Mouse (Mus musculus): Measurements from ENCODE around the gene Gm12184. TPM values are rescaled to one million over a fixed set of nuclear protein-coding genes. Genes with fewer than 3 reads are reported as not detected.

Gene Gm12184
- total and polyA plus RNA-seq, 2 experiments from 2014 or later = 1.8 to 2.7 TPM

GRCm38 (mm10) chr11:48833078-48833730 is 6.7 kb upstream of the Gm12184 start:
- ATAC-seq (ENCODE audit: insufficient read depth, low read depth) (no peak), DNase-seq (ENCODE audit: low spot score) (no peak)
- Histone ChIP-seq H3K4me2 (ENCODE audit: low read depth, low read length) (peak overlapping the region; percentile 72), H3K27me3 (ENCODE audit: control insufficient read depth, insufficient read depth, low read length) (no peaks in the 10 kb centered on the region), H3K9me3 (replicated peaks; ENCODE audit: control insufficient read depth, low read length) (no peaks in the 10 kb centered on the region), H3K27ac (ENCODE audit: low read depth) (peak overlapping the region; percentile 83), H3K4me1 (ENCODE audit: control insufficient read depth, insufficient read depth) (peaks cover 13% of the 10 kb centered on the region), H3K4me3 (ENCODE audit: low read depth, low read length) (peak overlapping the region; percentile 70), H3K36me3 (replicated peaks; ENCODE audit: control insufficient read depth, insufficient read depth, low read length) (no peaks in the 10 kb centered on the region), H3K9ac (replicated peaks; ENCODE audit: low read depth, low read length) (no peak overlapping the region)
- WGBS = 37% methylated on average over 9 of the region's 9 CpGs
- TF ChIP-seq EP300 (IDR thresholded peaks at IDR 0.05; ENCODE audit: low read depth) = no peak
- TF ChIP-seq CTCF (IDR thresholded peaks at IDR 0.05; ENCODE audit: low read depth) = no peak

- ATAC-seq (ENCODE audit: insufficient read depth, low read depth) (no peak), DNase-seq (ENCODE audit: low spot score) (no peak)
- Histone ChIP-seq H3K9ac (replicated peaks; ENCODE audit: low read depth, low read length) (no peak overlapping the region), H3K27me3 (ENCODE audit: control insufficient read depth, insufficient read depth, low read length) (no peaks in the 10 kb centered on the region), H3K9me3 (replicated peaks; ENCODE audit: control insufficient read depth, low read length) (no peaks in the 10 kb centered on the region), H3K4me2 (ENCODE audit: low read depth, low read length) (no peak overlapping the region), H3K4me1 (ENCODE audit: control insufficient read depth, insufficient read depth) (peaks cover 9% of the 10 kb centered on the region; the same call in 1 of the 2 replicates), H3K4me3 (ENCODE audit: low read depth, low read length) (no peak overlapping the region), H3K36me3 (replicated peaks; ENCODE audit: control insufficient read depth, insufficient read depth, low read length) (no peaks in the 10 kb centered on the region), H3K27ac (ENCODE audit: low read depth) (no peak overlapping the region)
- no peak for TF ChIP-seq CTCF (IDR thresholded peaks at IDR 0.05; ENCODE audit: low read depth)
- TF ChIP-seq EP300 (IDR thresholded peaks at IDR 0.05; ENCODE audit: low read depth) = no peak
- whole genome bisulfite sequencing = 79% methylated on average over 2 of the region's 2 CpGs
Observed at GRCm38 (mm10) chr11:48831273-48831672, 4.8 kb upstream of the Gm12184 start.

- Histone ChIP-seq H3K27ac (ENCODE audit: low read depth) (peak overlapping the region; percentile 69), H3K9ac (replicated peaks; ENCODE audit: low read depth, low read length) (no peak overlapping the region), H3K27me3 (ENCODE audit: control insufficient read depth, insufficient read depth, low read length) (no peaks in the 10 kb centered on the region), H3K4me2 (ENCODE audit: low read depth, low read length) (no peak overlapping the region), H3K36me3 (replicated peaks; ENCODE audit: control insufficient read depth, insufficient read depth, low read length) (no peaks in the 10 kb centered on the region), H3K9me3 (replicated peaks; ENCODE audit: control insufficient read depth, low read length) (no peaks in the 10 kb centered on the region), H3K4me1 (ENCODE audit: control insufficient read depth, insufficient read depth) (peaks cover 9% of the 10 kb centered on the region; the same call in 1 of the 2 replicates), H3K4me3 (ENCODE audit: low read depth, low read length) (no peak overlapping the region)
- DNase-seq (ENCODE audit: low spot score) (peak; percentile 67), ATAC-seq (ENCODE audit: insufficient read depth, low read depth) (no peak; the same call in 1 of the 2 replicates)
- TF ChIP-seq CTCF (IDR thresholded peaks at IDR 0.05; ENCODE audit: low read depth) (no peak), EP300 (IDR thresholded peaks at IDR 0.05; ENCODE audit: low read depth) (peak; percentile 45; the same call in 1 of the 2 replicates)
- WGBS = 24% methylated on average over 2 of the region's 2 CpGs
Observed at GRCm38 (mm10) chr11:48830279-48830678, 3.8 kb upstream of the Gm12184 start.

GRCm38 (mm10) chr11:48827926-48828325 is 1.5 kb upstream of the Gm12184 start:
- H3K9me3 ChIP-seq (replicated peaks; ENCODE audit: control insufficient read depth, low read length) = no peaks in the 10 kb centered on the region
- TF ChIP-seq CTCF (IDR thresholded peaks at IDR 0.05; ENCODE audit: low read depth) (no peak), EP300 (IDR thresholded peaks at IDR 0.05; ENCODE audit: low read depth) (no peak)
- H3K27ac ChIP-seq (ENCODE audit: low read depth) = no peak overlapping the region
- no peak for ATAC-seq (ENCODE audit: insufficient read depth, low read depth)
- no peak overlapping the region for H3K9ac ChIP-seq (replicated peaks; ENCODE audit: low read depth, low read length)
- peaks cover 19% of the 10 kb centered on the region for H3K4me1 ChIP-seq (ENCODE audit: control insufficient read depth, insufficient read depth)
- no peaks in the 10 kb centered on the region for H3K27me3 ChIP-seq (ENCODE audit: control insufficient read depth, insufficient read depth, low read length)
- no peak overlapping the region for H3K4me2 ChIP-seq (ENCODE audit: low read depth, low read length)
- no peak overlapping the region for H3K4me3 ChIP-seq (ENCODE audit: low read depth, low read length)
- H3K36me3 ChIP-seq (replicated peaks; ENCODE audit: control insufficient read depth, insufficient read depth, low read length) = no peaks in the 10 kb centered on the region
- no peak for DNase-seq (ENCODE audit: low spot score)
- 74% methylated on average over 6 of the region's 6 CpGs for WGBS

- peaks cover 19% of the 10 kb centered on the region for H3K4me1 ChIP-seq (ENCODE audit: control insufficient read depth, insufficient read depth)
- ATAC-seq (ENCODE audit: insufficient read depth, low read depth) (no peak), DNase-seq (ENCODE audit: low spot score) (no peak)
- H3K36me3 ChIP-seq (replicated peaks; ENCODE audit: control insufficient read depth, insufficient read depth, low read length) = no peaks in the 10 kb centered on the region
- 3% methylated on average over 6 of the region's 6 CpGs for WGBS
- no peak for TF ChIP-seq EP300 (IDR thresholded peaks at IDR 0.05; ENCODE audit: low read depth)
- TF ChIP-seq CTCF (IDR thresholded peaks at IDR 0.05; ENCODE audit: low read depth) = no peak
- peak overlapping the region; percentile 52 for H3K4me3 ChIP-seq (ENCODE audit: low read depth, low read length)
- H3K27ac ChIP-seq (ENCODE audit: low read depth) = peak overlapping the region; percentile 79
- peak overlapping the region; percentile 59 for H3K9ac ChIP-seq (replicated peaks; ENCODE audit: low read depth, low read length)
- no peaks in the 10 kb centered on the region for H3K9me3 ChIP-seq (replicated peaks; ENCODE audit: control insufficient read depth, low read length)
- peak overlapping the region; percentile 63 for H3K4me2 ChIP-seq (ENCODE audit: low read depth, low read length)
- no peaks in the 10 kb centered on the region for H3K27me3 ChIP-seq (ENCODE audit: control insufficient read depth, insufficient read depth, low read length)
Observed at GRCm38 (mm10) chr11:48826752-48827096, 269 bp upstream of the Gm12184 start.

All from heart, postnatal 0 days (tissue).